In the genomic region with DNA sequence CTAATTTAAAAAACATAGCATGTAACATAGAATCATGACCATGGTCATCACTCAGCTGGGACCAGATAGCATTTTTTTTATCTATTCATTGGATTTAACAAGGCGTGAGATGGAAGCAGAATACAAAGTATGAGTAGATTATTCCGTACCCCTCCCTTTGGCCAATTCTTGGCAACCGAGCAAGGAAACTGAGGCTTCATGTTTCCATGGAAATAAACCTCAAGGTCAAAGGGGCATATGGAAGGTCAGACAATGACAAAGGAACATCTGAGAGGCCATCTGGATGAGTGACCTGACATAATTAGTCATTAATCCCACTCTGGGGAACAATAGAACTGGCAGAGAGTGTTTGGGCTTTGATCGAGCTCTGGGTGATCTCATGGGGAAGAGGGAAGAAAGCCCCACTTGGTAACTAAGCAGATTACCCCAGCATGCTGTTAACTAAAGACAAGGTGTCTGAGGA, we compare ENCODE assay signal across 19 mouse cellular contexts.
DNase-seq lines count a peak whose midpoint lies in the region; ATAC-seq lines count a peak whose summit lies in the region.
"Had no signal": no experiment of that assay in that cellular context is flagged by ENCODE, and none has a peak within 500 bp of the region (broad histone marks: within the 10 kb centered on the region; RNA-seq: fewer than 3 reads in every experiment).

No protein-coding gene starts in this region.

- 5% methylated on average over 4 of the region's 4 CpGs for WGBS in midbrain, embryonic 10.5 days
- WGBS in midbrain, embryonic 16.5 days = 2% methylated on average over 4 of the region's 4 CpGs
- WGBS in forebrain, embryonic 15.5 days = 8% methylated on average over 4 of the region's 4 CpGs

- intact Hi-C loops in heart, postnatal 36 days (cut with DNase I) = no loop called here

- H3K4me2 ChIP-seq in midbrain, embryonic 16.5 days (ENCODE audit: low read length) = no peak overlapping the region
- H3K4me2 ChIP-seq in forebrain, embryonic 15.5 days (replicated peaks) = no peak overlapping the region
- H3K4me2 ChIP-seq: limb, embryonic 12.5 days; liver, embryonic 15.5 days; stomach, embryonic 15.5 days had no signal

- no peak for ATAC-seq in midbrain, embryonic 16.5 days
- peak; percentile 70 for ATAC-seq in forebrain, embryonic 15.5 days (replicated peaks)
- ATAC-seq in inflammation-experienced regulatory T-cells, adult 6 months = no peak
- ATAC-seq in activated CD4-positive, CD25-positive, alpha-beta regulatory T cell, adult 4 months = no peak
- ATAC-seq: intestine, postnatal 0 days; Patski had no signal

- H3K9me3 ChIP-seq in midbrain, embryonic 10.5 days (replicated peaks) = no peaks in the 10 kb centered on the region
- no peaks in the 10 kb centered on the region for H3K9me3 ChIP-seq in midbrain, embryonic 16.5 days (replicated peaks; ENCODE audit: control insufficient read depth, low read length, poor library complexity, severe bottlenecking)
- H3K9me3 ChIP-seq in forebrain, embryonic 15.5 days = no peaks in the 10 kb centered on the region
- H3K9me3 ChIP-seq: limb, embryonic 12.5 days; liver, embryonic 15.5 days; stomach, embryonic 15.5 days had no signal

- peaks cover 29% of the 10 kb centered on the region for H3K4me1 ChIP-seq in midbrain, embryonic 10.5 days
- peaks cover 2% of the 10 kb centered on the region; the same call in 1 of the 2 replicates for H3K4me1 ChIP-seq in midbrain, embryonic 16.5 days (ENCODE audit: control insufficient read depth, insufficient read depth, low read length)
- peaks cover 6% of the 10 kb centered on the region; the same call in 1 of the 2 replicates for H3K4me1 ChIP-seq in forebrain, embryonic 15.5 days
- H3K4me1 ChIP-seq: limb, embryonic 12.5 days; liver, embryonic 15.5 days; stomach, embryonic 15.5 days had no signal

- no peak overlapping the region for H3K4me3 ChIP-seq in midbrain, embryonic 10.5 days
- H3K4me3 ChIP-seq in midbrain, embryonic 16.5 days (ENCODE audit: low read depth, low read length) = no peak overlapping the region
- no peak overlapping the region for H3K4me3 ChIP-seq in forebrain, embryonic 15.5 days
- H3K4me3 ChIP-seq: heart, adult 2 months; limb, embryonic 12.5 days; liver, embryonic 15.5 days; stomach, embryonic 15.5 days had no signal

- H3K9ac ChIP-seq in midbrain, embryonic 16.5 days (ENCODE audit: low read depth, low read length) = no peak overlapping the region
- H3K9ac ChIP-seq in forebrain, embryonic 15.5 days (replicated peaks) = no peak overlapping the region
- H3K9ac ChIP-seq: limb, embryonic 12.5 days; liver, embryonic 15.5 days; stomach, embryonic 15.5 days had no signal

- no peaks in the 10 kb centered on the region for H3K36me3 ChIP-seq in midbrain, embryonic 10.5 days
- H3K36me3 ChIP-seq in midbrain, embryonic 16.5 days (ENCODE audit: control insufficient read depth, insufficient read depth, low read length) = no peaks in the 10 kb centered on the region
- H3K36me3 ChIP-seq in forebrain, embryonic 15.5 days = no peaks in the 10 kb centered on the region
- H3K36me3 ChIP-seq: limb, embryonic 12.5 days; liver, embryonic 15.5 days; stomach, embryonic 15.5 days had no signal

- H3K27me3 ChIP-seq in midbrain, embryonic 10.5 days (ENCODE audit: low read depth, poor library complexity, severe bottlenecking) = peaks cover 79% of the 10 kb centered on the region
- H3K27me3 ChIP-seq in midbrain, embryonic 16.5 days (ENCODE audit: control insufficient read depth, insufficient read depth, low read depth, low read length) = peaks cover 13% of the 10 kb centered on the region
- no peaks in the 10 kb centered on the region for H3K27me3 ChIP-seq in forebrain, embryonic 15.5 days
- H3K27me3 ChIP-seq: limb, embryonic 12.5 days; liver, embryonic 15.5 days; stomach, embryonic 15.5 days had no signal

- peak; percentile 75 for DNase-seq in midbrain, embryonic 10.5 days (ENCODE audit: low spot score)
- peak; percentile 78 for DNase-seq in mesoderm, embryonic 11.5 days (ENCODE audit: low read depth, low spot score)
- DNase-seq in retina, postnatal 1 day = peak; percentile 91
- DNase-seq in heart, postnatal 36 days = no peak
- DNase-seq: adrenal gland, postnatal 10 days; cerebellum, postnatal 25 days; heart, adult 2 months; heart, postnatal 10 days; lung, postnatal 36 days; thymus, postnatal 36 days had no signal

- no peak overlapping the region for H3K27ac ChIP-seq in midbrain, embryonic 10.5 days (replicated peaks)
- no peak overlapping the region for H3K27ac ChIP-seq in midbrain, embryonic 16.5 days (ENCODE audit: low read length)
- H3K27ac ChIP-seq in forebrain, embryonic 15.5 days (replicated peaks) = no peak overlapping the region
- H3K27ac ChIP-seq: heart, adult 2 months; limb, embryonic 12.5 days; liver, embryonic 15.5 days; stomach, embryonic 15.5 days had no signal

Comparison
In these comparisons a context has a peak if more than half of its experiments do, and no peak if none do; other contexts are left out.
1. DNase-seq: peak in midbrain, embryonic 10.5 days (single experiment), mesoderm, embryonic 11.5 days (single experiment) and retina, postnatal 1 day (single experiment); none in heart, postnatal 36 days (0 of 2).